In the genomic region with DNA sequence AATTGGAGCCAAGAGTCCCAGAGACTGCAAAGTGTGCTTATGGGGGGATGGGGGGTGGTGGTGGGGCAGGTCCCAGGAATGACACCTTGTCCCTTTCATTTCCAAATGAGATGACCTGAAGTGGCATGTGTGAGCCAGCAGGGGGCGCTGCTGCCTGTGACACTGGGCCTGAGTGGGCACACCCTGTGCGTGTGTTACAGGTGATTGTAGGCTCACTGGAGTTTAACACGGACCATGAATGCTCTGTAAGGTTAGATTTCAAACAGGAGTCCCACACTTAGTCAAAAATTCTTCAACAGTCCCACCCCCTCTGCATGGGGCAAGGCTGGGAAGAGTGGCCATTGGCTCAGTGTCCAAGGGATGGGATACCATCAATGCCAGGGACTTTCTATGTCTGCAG, we compare ENCODE assay signal across 9 mouse cellular contexts. TPM values are rescaled to one million over a fixed set of nuclear protein-coding genes. Genes with fewer than 3 reads are reported as not detected.
DNase-seq lines count a peak whose midpoint lies in the region; ATAC-seq lines count a peak whose summit lies in the region.
"Had no signal": no experiment of that assay in that cellular context is flagged by ENCODE, and none has a peak within 500 bp of the region (broad histone marks: within the 10 kb centered on the region; RNA-seq: fewer than 3 reads in every experiment).

No protein-coding gene starts in this region.

- H3K27ac ChIP-seq in heart, embryonic 11.5 days (ENCODE audit: low read depth, low read length): no peak overlapping the region
- H3K27ac ChIP-seq in liver, embryonic 13.5 days: peak overlapping the region; percentile 65
- H3K27ac ChIP-seq: limb, embryonic 13.5 days had no signal

- H3K4me2 ChIP-seq in heart, embryonic 11.5 days: no peak overlapping the region
- H3K4me2 ChIP-seq in liver, embryonic 13.5 days: no peak overlapping the region
- H3K4me2 ChIP-seq: limb, embryonic 13.5 days had no signal

- peaks cover 50% of the 10 kb centered on the region for H3K4me1 ChIP-seq in heart, embryonic 11.5 days (ENCODE audit: control insufficient read depth, insufficient read depth, low read length)
- H3K4me1 ChIP-seq in liver, embryonic 13.5 days (replicated peaks): peaks cover 90% of the 10 kb centered on the region

- no peak overlapping the region for H3K9ac ChIP-seq in heart, embryonic 11.5 days (ENCODE audit: low read depth, low read length)
- H3K9ac ChIP-seq in liver, embryonic 13.5 days: 0 out of 2 replicates have a peak overlapping the region, but pooled peaks have one; percentile 27
- H3K9ac ChIP-seq: limb, embryonic 13.5 days had no signal

- H3K36me3 ChIP-seq in heart, embryonic 11.5 days (ENCODE audit: control insufficient read depth, insufficient read depth, low read length): no peaks in the 10 kb centered on the region
- H3K36me3 ChIP-seq in liver, embryonic 13.5 days: no peaks in the 10 kb centered on the region
- H3K36me3 ChIP-seq: limb, embryonic 13.5 days had no signal

- peak; percentile 95 for DNase-seq in heart, adult 11 months
- DNase-seq in urinary bladder, postnatal 25 days (ENCODE audit: low spot score): peak; percentile 80
- DNase-seq in urinary bladder, postnatal 10 days (ENCODE audit: low spot score): no peak
- peak; percentile 83 for DNase-seq in cerebellum, postnatal 36 days
- DNase-seq in liver, embryonic 13.5 days: peak; percentile 70
- peak; percentile 68 for DNase-seq in spleen, adult 12 weeks (ENCODE audit: low spot score)
- DNase-seq in right cerebral cortex, adult 18-20 months: no peak

- no peaks in the 10 kb centered on the region for H3K27me3 ChIP-seq in heart, embryonic 11.5 days (ENCODE audit: control insufficient read depth, insufficient read depth, low read length)
- H3K27me3 ChIP-seq in liver, embryonic 13.5 days: no peaks in the 10 kb centered on the region
- H3K27me3 ChIP-seq: limb, embryonic 13.5 days had no signal

- 12% methylated on average over 3 of the region's 3 CpGs for WGBS in heart, embryonic 11.5 days (ENCODE audit: insufficient replicate concordance)
- 8% methylated on average over 3 of the region's 3 CpGs for WGBS in liver, embryonic 13.5 days (ENCODE audit: insufficient replicate concordance)

- no peaks in the 10 kb centered on the region for H3K9me3 ChIP-seq in heart, embryonic 11.5 days (replicated peaks; ENCODE audit: control insufficient read depth, low read length)
- no peaks in the 10 kb centered on the region for H3K9me3 ChIP-seq in liver, embryonic 13.5 days (replicated peaks)
- H3K9me3 ChIP-seq: limb, embryonic 13.5 days had no signal

- no peak overlapping the region for H3K4me3 ChIP-seq in heart, embryonic 11.5 days (ENCODE audit: low read depth, low read length)
- H3K4me3 ChIP-seq in liver, embryonic 13.5 days (replicated peaks): no peak overlapping the region
- H3K4me3 ChIP-seq: limb, embryonic 13.5 days had no signal

- ATAC-seq in heart, embryonic 11.5 days (replicated peaks; ENCODE audit: insufficient number of reproducible peaks, low FRiP score, low TSS enrichment): no peak
- no peak for ATAC-seq in liver, embryonic 13.5 days (ENCODE audit: low read depth)

RNA-seq across cellular contexts. Expression of a gene that starts 16.7 kb away (rescaled TPM):
- polyA plus RNA-seq in heart, embryonic 11.5 days (2014; fragmentation: Nextera tagmentation; extraction: Ambion mirVana): 6.7 and 8.3 TPM in 2 replicates
- polyA plus RNA-seq in liver, embryonic 13.5 days (2015; fragmentation: Nextera tagmentation; extraction: Ambion mirVana): 6.2 and 6.8 TPM in 2 replicates

Comparison
In these comparisons a context has a peak if more than half of its experiments do, and no peak if none do; other contexts are left out.
1. DNase-seq: peak in heart, adult 11 months (single experiment), urinary bladder, postnatal 25 days (single experiment), cerebellum, postnatal 36 days (2 of 2), liver, embryonic 13.5 days (single experiment) and spleen, adult 12 weeks (single experiment); none in urinary bladder, postnatal 10 days (single experiment) and right cerebral cortex, adult 18-20 months (single experiment).